Mouse (Mus musculus): ENCODE measurements around the gene Saa3. TPM values are rescaled to one million over a fixed set of nuclear protein-coding genes. Genes with fewer than 3 reads are reported as not detected.
"Not testable (repeated sequence)": the region's sequence is repeated elsewhere in the genome, so short reads cannot be mapped to it uniquely, and the experiment has no call there.

The Saa3 gene
- polyA plus RNA-seq (2015; fragmentation: Nextera tagmentation; extraction: Ambion mirVana), result 0.50 and 0.67 TPM in 2 replicates

GRCm38 (mm10) chr7:46715600-46715999 is at the start of gene Saa3:
TSS of gene Saa3 (minus strand) at chr7:46715700.
- H3K4me3 ChIP-seq, result no peak within 1 kb of the TSS
- H3K36me3 ChIP-seq, result no peaks in the 10 kb centered on the region
- 85% methylated on average over 5 of the region's 5 CpGs for WGBS
- H3K9me3 ChIP-seq, result no peaks in the 10 kb centered on the region
- no peak within 1 kb of the TSS for H3K9ac ChIP-seq
- peaks cover 3% of the 10 kb centered on the region; the same call in 1 of the 2 replicates for H3K27me3 ChIP-seq
- no peak within 1 kb of the TSS for H3K4me2 ChIP-seq
- ATAC-seq (ENCODE audit: insufficient number of reproducible peaks, low FRiP score, low TSS enrichment, low read depth), result no peak
- no peaks in the 10 kb centered on the region for H3K4me1 ChIP-seq
- no peak within 1 kb of the TSS for H3K27ac ChIP-seq

GRCm38 (mm10) chr7:46764672-46765071 is 49.2 kb upstream of the Saa3 start:
- Histone ChIP-seq H3K4me3 (no peak overlapping the region), H3K9ac (no peak overlapping the region), H3K4me2 (no peak overlapping the region), H3K9me3 (no peaks in the 10 kb centered on the region), H3K27ac (no peak overlapping the region), H3K27me3 (no peaks in the 10 kb centered on the region), H3K4me1 (no peaks in the 10 kb centered on the region), H3K36me3 (peaks cover 79% of the 10 kb centered on the region)
- ATAC-seq (ENCODE audit: insufficient number of reproducible peaks, low FRiP score, low TSS enrichment, low read depth), result no peak
- WGBS, result 96% methylated on average over 8 of the region's 8 CpGs

GRCm38 (mm10) chr7:46762601-46763000 is 47.1 kb upstream of the Saa3 start:
- Histone ChIP-seq H3K4me1 (no peaks in the 10 kb centered on the region), H3K36me3 (peaks cover 65% of the 10 kb centered on the region), H3K9ac (no peak overlapping the region), H3K4me3 (no peak overlapping the region), H3K9me3 (no peaks in the 10 kb centered on the region), H3K27ac (no peak overlapping the region), H3K4me2 (no peak overlapping the region), H3K27me3 (no peaks in the 10 kb centered on the region)
- no peak for ATAC-seq (ENCODE audit: insufficient number of reproducible peaks, low FRiP score, low TSS enrichment, low read depth)
- 95% methylated on average over 5 of the region's 5 CpGs for WGBS

GRCm38 (mm10) chr7:46761049-46761795 is 45.7 kb upstream of the Saa3 start:
- no peak for ATAC-seq (ENCODE audit: insufficient number of reproducible peaks, low FRiP score, low TSS enrichment, low read depth)
- no peaks in the 10 kb centered on the region for H3K27me3 ChIP-seq
- no peak overlapping the region for H3K4me3 ChIP-seq
- H3K9ac ChIP-seq, result no peak overlapping the region
- H3K4me1 ChIP-seq, result no peaks in the 10 kb centered on the region
- H3K27ac ChIP-seq, result no peak overlapping the region
- H3K4me2 ChIP-seq, result no peak overlapping the region
- H3K36me3 ChIP-seq, result peaks cover 56% of the 10 kb centered on the region
- no peaks in the 10 kb centered on the region for H3K9me3 ChIP-seq
- 78% methylated on average over 11 of the region's 11 CpGs for WGBS

GRCm38 (mm10) chr7:46751490-46751889 is 36.0 kb upstream of the Saa3 start, which contains the start of gene Saa2:
TSS of gene Saa2 (plus strand) at chr7:46751790.
- Histone ChIP-seq H3K9me3 (no peaks in the 10 kb centered on the region), H3K4me2 (no peak within 1 kb of the TSS), H3K4me1 (no peaks in the 10 kb centered on the region), H3K36me3 (no peaks in the 10 kb centered on the region), H3K27me3 (no peaks in the 10 kb centered on the region), H3K9ac (no peak within 1 kb of the TSS), H3K27ac (no peak within 1 kb of the TSS), H3K4me3 (no peak within 1 kb of the TSS)
- 57% methylated on average over 3 of the region's 3 CpGs for WGBS
- no peak for ATAC-seq (ENCODE audit: insufficient number of reproducible peaks, low FRiP score, low TSS enrichment, low read depth)

- 49% methylated on average over 3 of the region's 3 CpGs for WGBS
- H3K4me2 ChIP-seq, result no peak overlapping the region
- no peak overlapping the region for H3K9ac ChIP-seq
- H3K27ac ChIP-seq, result no peak overlapping the region
- no peaks in the 10 kb centered on the region for H3K36me3 ChIP-seq
- ATAC-seq (ENCODE audit: insufficient number of reproducible peaks, low FRiP score, low TSS enrichment, low read depth), result no peak
- no peaks in the 10 kb centered on the region for H3K9me3 ChIP-seq
- H3K4me3 ChIP-seq, result no peak overlapping the region
- no peaks in the 10 kb centered on the region for H3K27me3 ChIP-seq
- no peaks in the 10 kb centered on the region for H3K4me1 ChIP-seq
Measured at GRCm38 (mm10) chr7:46748459-46748858, 33.0 kb upstream of the Saa3 start.

- H3K27me3 ChIP-seq, result no peaks in the 10 kb centered on the region
- no peak for ATAC-seq (ENCODE audit: insufficient number of reproducible peaks, low FRiP score, low TSS enrichment, low read depth)
- H3K9me3 ChIP-seq, result no peaks in the 10 kb centered on the region
- H3K36me3 ChIP-seq, result no peaks in the 10 kb centered on the region
- no peak overlapping the region for H3K27ac ChIP-seq
- H3K4me1 ChIP-seq, result no peaks in the 10 kb centered on the region
- H3K9ac ChIP-seq, result no peak overlapping the region
- H3K4me2 ChIP-seq, result no peak overlapping the region
- 50% methylated on average over 7 of the region's 7 CpGs for WGBS
- H3K4me3 ChIP-seq, result no peak overlapping the region
Measured at GRCm38 (mm10) chr7:46746381-46746780, 30.9 kb upstream of the Saa3 start.

- Histone ChIP-seq H3K27ac (no peak overlapping the region), H3K4me3 (no peak overlapping the region), H3K4me2 (no peak overlapping the region), H3K4me1 (no peaks in the 10 kb centered on the region), H3K9ac (no peak overlapping the region), H3K27me3 (no peaks in the 10 kb centered on the region), H3K9me3 (no peaks in the 10 kb centered on the region), H3K36me3 (no peaks in the 10 kb centered on the region)
- no peak for ATAC-seq (ENCODE audit: insufficient number of reproducible peaks, low FRiP score, low TSS enrichment, low read depth)
- 63% methylated on average over 3 of the region's 3 CpGs for WGBS
Measured at GRCm38 (mm10) chr7:46745816-46746215, 30.3 kb upstream of the Saa3 start.

GRCm38 (mm10) chr7:46742880-46743279 is 27.4 kb upstream of the Saa3 start, which contains the start of gene Saa1:
TSS of gene Saa1 (minus strand) at chr7:46742980.
- not testable (repeated sequence) for H3K4me2 ChIP-seq; H3K27ac ChIP-seq; H3K9me3 ChIP-seq; H3K36me3 ChIP-seq; H3K27me3 ChIP-seq; H3K9ac ChIP-seq; H3K4me1 ChIP-seq; H3K4me3 ChIP-seq; ATAC-seq (ENCODE audit: insufficient number of reproducible peaks, low FRiP score, low TSS enrichment, low read depth)
- 60% methylated on average over 3 of the region's 3 CpGs for WGBS

- H3K27me3 ChIP-seq; H3K27ac ChIP-seq; H3K4me3 ChIP-seq; H3K9me3 ChIP-seq; H3K36me3 ChIP-seq; H3K9ac ChIP-seq; H3K4me2 ChIP-seq; H3K4me1 ChIP-seq; ATAC-seq (ENCODE audit: insufficient number of reproducible peaks, low FRiP score, low TSS enrichment, low read depth): not testable (repeated sequence)
- WGBS, result 81% methylated on average over 5 of the region's 5 CpGs
Measured at GRCm38 (mm10) chr7:46740041-46740440, 24.5 kb upstream of the Saa3 start.

GRCm38 (mm10) chr7:46738561-46739460 is 23.3 kb upstream of the Saa3 start:
- Histone ChIP-seq H3K4me1 (no peaks in the 10 kb centered on the region), H3K9ac (no peak overlapping the region), H3K4me3 (no peak overlapping the region), H3K36me3 (no peaks in the 10 kb centered on the region), H3K27me3 (no peaks in the 10 kb centered on the region), H3K9me3 (no peaks in the 10 kb centered on the region), H3K4me2 (no peak overlapping the region), H3K27ac (no peak overlapping the region)
- ATAC-seq (ENCODE audit: insufficient number of reproducible peaks, low FRiP score, low TSS enrichment, low read depth), result no peak
- WGBS, result 72% methylated on average over 12 of the region's 12 CpGs

- H3K4me3 ChIP-seq, result no peak overlapping the region
- H3K27ac ChIP-seq, result no peak overlapping the region
- H3K27me3 ChIP-seq, result no peaks in the 10 kb centered on the region
- ATAC-seq (ENCODE audit: insufficient number of reproducible peaks, low FRiP score, low TSS enrichment, low read depth), result no peak
- 84% methylated on average over 2 of the region's 2 CpGs for whole genome bisulfite sequencing
- no peak overlapping the region for H3K4me2 ChIP-seq
- no peak overlapping the region for H3K9ac ChIP-seq
- no peaks in the 10 kb centered on the region for H3K4me1 ChIP-seq
- H3K9me3 ChIP-seq, result no peaks in the 10 kb centered on the region
- no peaks in the 10 kb centered on the region for H3K36me3 ChIP-seq
Measured at GRCm38 (mm10) chr7:46734983-46735382, 19.5 kb upstream of the Saa3 start.

Measured in limb, embryonic 15.5 days (tissue).